Mouse (Mus musculus) gastrocnemius, postnatal 4 days (tissue): Measurements from ENCODE around the gene Pbrm1. TPM values are rescaled to one million over a fixed set of nuclear protein-coding genes. Genes with fewer than 3 reads are reported as not detected.

Experiments
- DNase-seq, 2 experiments: peaks; one replicate each; pipeline ENCODE4 v3.0.0; 2021 to 2022; ENCODE audit warnings: low spot score in 2 of 2, mixed read lengths in 2 of 2
- total RNA-seq, 2 experiments: library from RNA; stranded (reverse); gene quantifications; 2 replicates each; pipeline ENCODE4 v1.2.3; 2021

Gene Pbrm1
- total RNA-seq, 2 experiments from 2014 or later: 94.3 to 94.4 TPM

- DNase-seq: no peak
Observed at GRCm38 (mm10) chr14:31132031-31132430, 113.1 kb downstream of the Pbrm1 start.

GRCm38 (mm10) chr14:31132491-31132975 is 113.6 kb downstream of the Pbrm1 start:
- DNase-seq: no peak

GRCm38 (mm10) chr14:31133023-31133665 is 114.2 kb downstream of the Pbrm1 start:
- no peak for DNase-seq

DNA sequence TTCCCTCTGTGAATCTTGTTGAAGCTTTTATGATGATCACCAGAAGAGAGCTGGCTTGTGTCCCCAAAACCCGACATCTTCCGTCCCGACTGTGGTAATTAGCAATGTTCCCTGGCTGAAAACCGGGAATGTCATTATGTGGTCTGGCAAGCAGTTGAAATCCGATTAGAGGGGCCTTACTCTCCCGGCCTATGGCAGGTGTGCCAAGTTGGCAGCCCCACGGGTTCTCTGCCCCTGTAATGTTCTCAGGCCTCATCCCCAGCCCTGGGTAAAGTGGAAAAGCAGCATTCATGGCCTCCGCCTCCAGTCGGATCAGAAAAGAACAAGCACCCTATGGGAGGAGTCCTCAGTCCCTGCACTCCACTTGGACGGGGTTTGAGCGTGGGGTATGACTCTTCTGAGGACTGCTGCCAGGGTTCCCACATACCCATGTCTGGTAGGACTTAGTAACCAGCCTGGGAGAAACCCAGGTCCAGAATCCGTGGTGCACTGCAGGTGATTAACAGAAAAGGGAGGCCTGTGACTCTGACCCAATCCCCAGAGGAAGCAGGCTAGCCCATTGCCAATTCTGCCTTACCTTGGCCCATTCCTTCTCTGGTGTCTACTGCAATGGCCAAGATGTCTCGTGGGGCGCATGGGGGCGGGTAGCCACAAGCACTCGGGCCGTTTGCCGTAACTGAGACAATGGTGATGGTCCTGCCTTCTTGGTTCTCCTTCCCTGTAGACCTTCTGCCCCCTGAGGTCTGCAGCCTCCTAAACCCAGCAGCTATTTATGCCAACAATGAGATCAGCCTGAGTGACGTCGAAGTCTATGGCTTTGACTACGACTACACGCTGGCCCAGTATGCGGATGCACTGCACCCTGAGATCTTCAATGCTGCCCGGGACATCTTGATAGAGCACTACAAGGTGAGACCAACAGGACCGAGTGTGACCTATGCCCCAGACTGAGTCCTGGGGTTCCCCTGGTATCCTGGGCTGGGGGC is 115.4 kb downstream of the Pbrm1 start:
- no peak for DNase-seq

DNA sequence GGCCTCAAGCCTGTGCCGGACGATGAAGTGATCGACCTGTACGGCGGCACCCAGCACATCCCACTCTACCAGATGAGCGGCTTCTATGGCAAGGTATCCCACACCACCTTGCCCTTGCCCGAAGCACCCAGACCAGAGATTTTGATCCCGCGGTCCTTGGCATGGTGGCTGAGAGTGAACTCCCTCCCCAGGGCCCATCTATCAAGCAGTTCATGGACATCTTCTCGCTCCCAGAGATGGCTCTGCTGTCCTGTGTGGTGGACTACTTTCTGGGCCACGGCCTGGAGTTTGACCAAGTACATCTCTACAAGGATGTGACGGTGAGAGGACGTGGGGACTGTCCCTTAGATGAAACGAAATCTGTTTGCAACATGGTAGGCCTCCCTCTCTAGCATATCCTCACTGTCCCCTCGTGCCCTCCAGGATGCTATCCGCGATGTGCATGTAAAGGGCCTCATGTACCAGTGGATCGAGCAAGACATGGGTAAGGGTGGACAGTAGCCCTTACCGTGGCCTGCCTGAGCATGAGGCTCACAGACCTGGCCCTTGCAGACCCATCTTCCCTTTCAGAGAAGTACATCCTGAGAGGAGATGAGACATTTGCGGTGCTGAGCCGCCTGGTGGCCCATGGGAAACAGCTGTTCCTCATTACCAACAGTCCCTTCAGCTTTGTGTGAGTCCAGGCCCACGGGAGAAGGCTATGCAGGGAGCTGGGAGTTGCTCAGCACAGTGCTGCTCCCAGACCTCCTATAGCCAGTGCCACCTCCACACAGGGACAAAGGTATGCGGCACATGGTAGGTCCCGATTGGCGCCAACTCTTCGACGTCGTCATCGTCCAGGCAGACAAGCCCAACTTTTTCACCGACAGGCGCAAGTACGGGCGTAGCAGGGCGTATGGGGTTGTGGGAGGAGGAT is 116.8 kb downstream of the Pbrm1 start:
- no peak for DNase-seq

DNA sequence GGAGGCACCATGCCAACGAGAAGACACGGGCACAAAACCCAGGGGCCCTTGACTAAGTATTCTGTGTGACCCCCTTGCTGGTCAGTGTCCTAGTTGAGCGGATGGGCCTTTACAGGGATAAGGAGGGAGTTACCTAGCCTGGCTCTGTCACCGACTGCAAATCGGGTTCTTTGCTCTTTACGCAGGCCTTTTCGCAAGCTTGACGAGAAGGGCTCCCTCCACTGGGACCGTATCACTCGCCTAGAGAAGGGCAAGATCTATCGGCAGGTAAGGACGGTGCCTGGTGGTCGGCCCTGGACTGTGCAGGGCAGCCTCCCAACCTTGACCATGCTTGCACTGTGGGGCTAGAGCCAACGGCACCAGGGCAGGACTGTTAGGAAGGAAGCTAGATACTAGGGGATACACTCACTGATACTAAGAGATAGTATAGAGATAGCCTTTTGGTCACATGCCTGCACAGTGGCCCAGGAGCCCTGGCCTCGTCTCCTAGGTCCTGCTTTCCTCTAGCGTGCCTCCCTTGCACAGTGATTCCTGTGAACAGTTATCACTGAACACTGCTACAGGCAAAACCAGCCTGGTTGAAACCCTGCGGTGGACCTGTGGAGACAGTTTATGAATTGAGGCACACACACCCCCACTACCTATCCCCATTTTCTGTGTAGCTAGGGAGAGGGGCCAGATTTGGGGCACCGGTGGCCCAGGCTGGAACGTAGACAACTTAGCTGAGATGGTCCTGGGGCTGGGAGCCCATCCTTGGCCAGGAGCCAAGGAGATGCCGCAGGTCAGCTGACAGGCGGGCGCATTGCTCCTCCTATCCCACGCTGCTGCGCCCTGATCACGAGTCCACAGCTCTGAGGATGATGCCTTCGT is 117.7 kb downstream of the Pbrm1 start:
- DNase-seq: no peak

- DNase-seq: no peak
Observed at GRCm38 (mm10) chr14:31137281-31137595, 118.3 kb downstream of the Pbrm1 start.

GRCm38 (mm10) chr14:31137791-31138190 is 118.9 kb downstream of the Pbrm1 start:
- no peak for DNase-seq

GRCm38 (mm10) chr14:31138219-31138896 is 119.4 kb downstream of the Pbrm1 start:
- no peak for DNase-seq

DNA sequence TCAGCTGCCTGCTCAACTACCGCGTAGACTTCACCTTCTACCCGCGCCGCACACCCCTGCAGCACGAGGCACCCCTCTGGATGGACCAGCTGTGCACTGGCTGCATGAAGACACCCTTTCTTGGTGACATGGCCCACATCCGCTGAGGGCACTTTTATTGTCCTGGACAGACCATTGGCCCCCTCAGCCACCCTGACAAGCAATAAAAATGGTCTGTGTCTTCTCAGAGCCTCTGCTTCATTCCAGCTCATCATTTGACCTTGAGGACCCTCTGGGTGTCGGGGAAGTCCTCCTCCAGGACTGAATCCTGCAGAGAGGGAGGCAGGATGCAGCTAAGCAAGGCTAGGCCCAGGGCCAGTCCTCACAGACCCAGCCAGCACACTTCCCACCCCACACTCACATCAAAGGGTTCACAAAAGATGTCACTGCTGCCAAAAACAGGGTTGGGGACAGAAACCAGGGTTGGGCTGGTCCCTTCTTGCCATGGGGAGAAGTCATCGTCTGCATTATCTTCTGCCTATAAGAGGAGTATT is 120.0 kb downstream of the Pbrm1 start:
- DNase-seq: no peak

GRCm38 (mm10) chr14:31139666-31140065 is 120.7 kb downstream of the Pbrm1 start:
- DNase-seq: no peak

DNA sequence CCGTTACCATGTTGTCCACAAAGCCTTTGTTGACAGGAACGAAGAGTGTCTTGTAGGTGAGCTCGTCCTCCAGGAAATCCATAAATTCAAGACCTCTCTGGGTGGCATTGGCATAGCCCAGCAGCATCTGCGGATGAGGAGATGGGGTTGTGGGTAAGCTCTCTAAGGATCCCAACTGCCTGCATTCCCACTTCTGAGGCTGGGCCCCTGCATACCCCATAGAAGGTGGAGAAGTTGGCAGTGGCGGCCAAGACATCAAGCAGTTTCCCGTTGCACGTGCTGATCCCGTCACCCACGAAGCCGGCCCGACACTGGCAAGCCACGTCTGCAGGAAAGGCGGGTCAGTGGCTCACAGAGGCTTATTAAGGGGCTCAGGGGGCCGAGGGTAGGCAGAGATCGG is 121.2 kb downstream of the Pbrm1 start:
- no peak for DNase-seq

GRCm38 (mm10) chr14:31141011-31141410 is 122.1 kb downstream of the Pbrm1 start:
- DNase-seq: no peak

- DNase-seq: no peak
Observed at GRCm38 (mm10) chr14:31145694-31146093, 126.8 kb downstream of the Pbrm1 start.

DNA sequence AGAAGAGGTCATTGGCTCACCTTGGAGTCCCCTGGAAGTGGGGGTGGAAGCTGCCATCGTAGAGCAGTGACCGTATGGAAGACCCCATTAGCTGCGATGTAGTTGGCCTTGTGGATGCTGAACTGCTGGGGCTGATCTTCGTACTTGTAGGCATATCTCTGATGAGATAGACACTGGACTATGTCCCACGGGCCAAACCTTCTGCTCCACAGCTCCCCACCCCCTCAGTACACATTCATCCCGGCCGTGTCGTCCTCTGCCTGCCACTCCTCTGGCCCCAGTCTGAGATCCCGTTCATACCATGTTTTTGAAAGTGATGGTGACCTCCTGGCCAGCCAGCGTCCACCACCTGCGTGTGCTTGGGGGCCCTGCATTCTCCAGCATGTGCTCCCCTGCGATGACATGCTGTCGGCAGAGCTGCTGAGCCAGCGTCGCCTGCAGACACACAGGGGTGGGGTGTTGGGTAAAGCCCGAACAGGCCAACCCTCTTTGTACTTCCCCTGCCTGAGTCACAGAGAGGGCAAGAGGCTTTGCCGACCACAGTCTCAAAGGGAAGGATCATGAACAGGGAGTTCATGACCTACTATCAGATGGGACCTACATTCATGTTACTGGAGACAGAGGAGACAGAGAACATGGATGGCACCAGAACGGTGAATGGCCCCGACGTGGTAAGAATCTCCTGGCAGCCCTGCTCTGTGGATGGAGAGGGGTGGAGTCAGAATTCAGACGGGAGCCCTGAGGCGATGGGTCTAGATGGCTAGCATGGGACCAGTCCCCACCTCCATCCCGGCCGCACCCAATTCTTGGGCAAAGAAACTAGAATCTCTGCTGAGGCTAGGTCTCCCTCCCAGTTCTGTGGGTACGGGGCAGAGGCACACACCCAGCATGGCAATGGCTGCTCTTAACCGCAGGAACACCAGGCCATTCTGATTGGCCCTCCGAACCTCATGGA is 141.5 kb downstream of the Pbrm1 start:
- DNase-seq: no peak

GRCm38 (mm10) chr14:31161191-31161590 is 142.3 kb downstream of the Pbrm1 start:
- DNase-seq: no peak

DNA sequence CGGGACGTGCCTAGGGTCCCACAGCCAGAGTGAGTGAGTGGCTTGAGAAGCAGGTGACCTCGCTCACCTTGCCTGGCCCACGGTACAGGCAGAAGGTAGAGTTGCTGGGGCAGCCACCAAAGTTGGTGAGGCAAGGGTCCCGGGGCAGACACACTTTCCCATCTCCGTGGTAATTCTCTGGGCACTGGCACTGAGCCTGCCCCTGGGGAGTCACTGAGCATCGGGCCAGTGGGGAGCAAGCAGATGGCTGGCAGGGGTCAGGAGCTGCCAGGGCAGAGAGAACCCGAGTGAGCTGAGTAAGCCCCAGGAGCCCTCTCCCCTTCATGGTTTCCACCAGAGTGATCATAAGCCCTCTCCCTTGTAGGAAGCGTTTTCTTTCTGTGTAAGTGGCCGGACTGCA is 142.7 kb downstream of the Pbrm1 start:
- no peak for DNase-seq

- DNase-seq: no peak
Observed at GRCm38 (mm10) chr14:31164067-31164466, 145.1 kb downstream of the Pbrm1 start.
